Comparison of ENCODE assay signal across 23 mouse cellular contexts in the genomic region with DNA sequence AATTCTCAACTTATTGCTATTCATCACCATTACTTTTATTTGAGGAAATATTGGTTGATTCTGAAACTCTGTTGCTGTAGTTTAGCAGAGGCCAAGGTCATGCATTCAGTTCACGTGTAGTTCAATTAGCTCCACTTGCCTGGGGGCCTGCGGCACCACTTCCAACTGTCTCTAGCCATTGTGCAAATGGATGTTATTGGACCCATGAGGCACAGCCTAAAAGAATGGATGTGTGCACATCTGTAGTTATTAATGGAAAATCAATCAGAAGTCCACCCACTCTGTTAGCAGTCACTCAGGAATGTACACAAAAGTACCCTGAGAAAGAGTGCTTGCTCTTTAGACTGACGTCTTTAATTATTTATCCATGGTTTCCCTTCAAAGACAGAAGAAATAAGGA. TPM values are rescaled to one million over a fixed set of nuclear protein-coding genes. Genes with fewer than 3 reads are reported as not detected.
"Had no signal": no experiment of that assay in that cellular context is flagged by ENCODE, and none has a peak within 500 bp of the region (broad histone marks: within the 10 kb centered on the region; RNA-seq: fewer than 3 reads in every experiment).

No protein-coding gene starts in this region.

- DNase-seq: liver, embryonic 13.5 days; liver, postnatal 0 days; lung, adult 2 months; lung, postnatal 14 days; lung, postnatal 36 days; midbrain, embryonic 14.5 days; right cerebral cortex, postnatal 14 days; thymus, adult 2 months; thymus, postnatal 25 days; thymus, postnatal 4 days had no signal

- H3K27ac ChIP-seq: liver, embryonic 13.5 days; liver, embryonic 15.5 days; lung, embryonic 15.5 days; macrophage; midbrain, embryonic 10.5 days; midbrain, embryonic 12.5 days; stomach, embryonic 15.5 days; stomach, postnatal 0 days had no signal

- H3K36me3 ChIP-seq: liver, embryonic 13.5 days; liver, embryonic 15.5 days; lung, embryonic 15.5 days; midbrain, embryonic 10.5 days; midbrain, embryonic 12.5 days; stomach, embryonic 15.5 days had no signal

- H3K27me3 ChIP-seq: liver, embryonic 13.5 days; liver, embryonic 15.5 days; lung, embryonic 15.5 days; megakaryocyte, embryonic 14.5 days; midbrain, embryonic 12.5 days; stomach, embryonic 15.5 days had no signal

- H3K4me1 ChIP-seq: liver, embryonic 13.5 days; liver, embryonic 15.5 days; lung, embryonic 15.5 days; megakaryocyte, embryonic 14.5 days; midbrain, embryonic 10.5 days; midbrain, embryonic 12.5 days; stomach, embryonic 15.5 days had no signal

- ATAC-seq: liver, postnatal 0 days; lung, postnatal 0 days; midbrain, embryonic 16.5 days had no signal

- H3K4me2 ChIP-seq: liver, embryonic 11.5 days; liver, embryonic 13.5 days; liver, embryonic 15.5 days; lung, embryonic 15.5 days; midbrain, embryonic 12.5 days; stomach, embryonic 15.5 days had no signal

- H3K9me3 ChIP-seq: liver, embryonic 13.5 days; liver, embryonic 15.5 days; lung, embryonic 15.5 days; megakaryocyte, embryonic 14.5 days; midbrain, embryonic 10.5 days; midbrain, embryonic 12.5 days; stomach, embryonic 15.5 days had no signal

- H3K4me3 ChIP-seq: liver, embryonic 13.5 days; liver, embryonic 15.5 days; lung, embryonic 15.5 days; megakaryocyte, embryonic 14.5 days; midbrain, embryonic 10.5 days; midbrain, embryonic 12.5 days; myocyte; stomach, embryonic 15.5 days had no signal

- H3K9ac ChIP-seq: liver, embryonic 13.5 days; liver, embryonic 15.5 days; liver, postnatal 0 days; lung, embryonic 15.5 days; midbrain, embryonic 12.5 days; stomach, embryonic 15.5 days had no signal

RNA-seq across cellular contexts. Expression of a gene that starts 52.8 kb away (rescaled TPM):
- polyA plus RNA-seq: macrophage; myocyte; spleen, adult 2 months had no signal
